Mouse (Mus musculus) cerebellum, adult 2 months (tissue): ENCODE results near the gene Prkcz.

Experiments used
- CTCF ChIP-seq: fragments of 200-500 bp; IDR thresholded peaks from 2 replicates; pipeline ENCODE4 v1.5.1; 2011; ENCODE audit warnings: low read depth, mild to moderate bottlenecking, control low read depth, low read length, moderate library complexity, borderline replicate concordance; ENCODE audit not compliant: insufficient read depth
- POLR2A ChIP-seq: fragments of 200-500 bp; IDR thresholded peaks from 2 replicates; pipeline ENCODE4 v1.6.1; 2011; ENCODE audit warnings: low read length, control low read depth, borderline replicate concordance; ENCODE audit not compliant: insufficient read depth

- TF ChIP-seq CTCF (no peak), POLR2A (no peak)
Observed at GRCm38 (mm10) chr4:155287713-155288112, 73.4 kb downstream of the Prkcz start.
